Mouse (Mus musculus) spleen, adult 2 months (tissue): Measurements from ENCODE around the gene Cptp. TPM values are rescaled to one million over a fixed set of nuclear protein-coding genes. Genes with fewer than 3 reads are reported as not detected.
A peak's percentile ranks its signal among the peaks of the same experiment; 100 is the strongest.

Experiments
- DNase-seq, 2 experiments: peaks; one replicate each; pipeline versions ENCODE4 v3.0.0 to v3.0.0-alpha.2; 2012 to 2021; ENCODE audit warnings: low spot score in 2 of 2, low read depth in 1 of 2
- H3K27ac ChIP-seq: fragments of 200-500 bp; 2 replicates; pipeline ENCODE4 v1.5.1; 2012; ENCODE audit warnings: low read length, inconsistent platforms; ENCODE audit not compliant: insufficient read depth
- H3K27me3 ChIP-seq: fragments of 200-500 bp; 2 replicates; pipeline ENCODE4 v1.6.1; 2012; ENCODE audit warnings: mild to moderate bottlenecking, moderate library complexity, low read length, inconsistent platforms; ENCODE audit not compliant: control insufficient read depth, insufficient read depth
- H3K36me3 ChIP-seq: fragments of 200-500 bp; 2 replicates; pipeline ENCODE4 v1.6.1; 2012; ENCODE audit warnings: mild to moderate bottlenecking, low read length, inconsistent platforms; ENCODE audit not compliant: control insufficient read depth, insufficient read depth
- H3K4me1 ChIP-seq: fragments of 200-500 bp; 2 replicates; pipeline ENCODE4 v1.6.1; 2011; ENCODE audit warnings: inconsistent platforms; ENCODE audit not compliant: control insufficient read depth, insufficient read depth, insufficient read length
- H3K4me3 ChIP-seq: fragments of 200-500 bp; 2 replicates; pipeline ENCODE4 v1.5.1; 2011; ENCODE audit warnings: mild to moderate bottlenecking, inconsistent platforms; ENCODE audit not compliant: insufficient read depth, insufficient read length; ENCODE audit errors: extremely low read depth
- CTCF ChIP-seq: fragments of 200-500 bp; IDR thresholded peaks from 2 replicates; pipeline ENCODE4 v1.5.1; 2011; ENCODE audit warnings: mild to moderate bottlenecking, inconsistent platforms; ENCODE audit not compliant: insufficient read depth, insufficient read length, insufficient replicate concordance; ENCODE audit errors: extremely low read depth
- POLR2A ChIP-seq: fragments of 200-500 bp; IDR thresholded peaks from 2 replicates; pipeline ENCODE4 v1.6.1; 2011; ENCODE audit warnings: low read depth, low read length, inconsistent platforms
- WGBS: fragments of 180-500 bp; shearing (Covaris S2); methylation state at CpG from one replicate; pipeline ENCODE4 v1.1.7; 2018; 5-methylcytosine and 5-hydroxymethylcytosine counted together
- polyA plus RNA-seq: library from polyadenylated mRNA; depleted of rRNA; stranded (reverse); fragments of >200 nt; gene quantifications from 2 replicates; pipeline ENCODE4 v1.2.3, GENCODE M21; 2012

Cptp gene
- polyA plus RNA-seq, 1 experiment = 18.9 TPM

- no peaks in the 10 kb centered on the region for H3K27me3 ChIP-seq
- TF ChIP-seq POLR2A (no peak), CTCF (no peak)
- H3K27ac ChIP-seq = no peak overlapping the region
- H3K4me1 ChIP-seq = peaks cover 16% of the 10 kb centered on the region; the same call in 1 of the 2 replicates
- no peak for DNase-seq
- no peak overlapping the region for H3K4me3 ChIP-seq
- H3K36me3 ChIP-seq = peaks cover 12% of the 10 kb centered on the region
- WGBS = 95% methylated on average over 3 of the region's 3 CpGs
Observed at GRCm38 (mm10) chr4:155851368-155851767, 17.9 kb downstream of the Cptp start.

DNA sequence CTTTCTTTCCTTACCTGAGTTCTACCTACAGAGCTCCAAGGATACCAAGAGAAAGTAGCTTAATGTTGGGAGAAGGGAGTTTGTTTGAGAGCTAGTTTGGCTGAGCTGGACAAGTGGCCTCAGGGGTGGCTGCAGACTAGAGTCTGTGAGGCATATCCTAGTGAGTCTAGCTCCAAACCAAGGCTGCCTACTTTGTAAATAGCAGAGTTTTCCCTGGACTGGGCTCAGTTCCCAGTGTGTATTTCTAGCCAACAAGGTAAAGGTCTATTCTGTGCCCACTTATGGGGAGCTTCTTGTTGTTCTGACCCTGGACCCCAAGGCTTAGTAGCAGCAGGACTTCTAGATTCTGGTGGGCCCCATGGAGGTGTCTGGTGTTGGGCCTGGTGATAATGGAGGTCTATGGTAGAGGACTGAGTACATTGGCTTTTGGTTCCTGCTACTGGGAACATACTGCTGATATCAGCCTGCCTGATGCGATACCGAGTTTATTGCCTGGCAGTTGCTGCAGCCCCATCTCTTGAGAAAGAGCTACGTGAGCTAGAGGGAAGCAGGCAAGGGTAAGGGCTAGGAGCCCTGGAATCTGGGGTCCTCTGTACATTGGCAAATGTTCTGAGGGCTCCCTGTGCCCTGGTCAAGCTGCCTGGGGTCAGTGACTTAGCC lies 19.3 kb downstream of the Cptp start:
- H3K4me1 ChIP-seq = peaks cover 16% of the 10 kb centered on the region; the same call in 1 of the 2 replicates
- TF ChIP-seq CTCF (no peak), POLR2A (no peak)
- no peak overlapping the region for H3K27ac ChIP-seq
- no peak for DNase-seq
- peaks cover 3% of the 10 kb centered on the region for H3K36me3 ChIP-seq
- H3K4me3 ChIP-seq = no peak overlapping the region
- 89% methylated on average over 3 of the region's 3 CpGs for WGBS
- H3K27me3 ChIP-seq = no peaks in the 10 kb centered on the region

GRCm38 (mm10) chr4:155849391-155849790 lies 19.8 kb downstream of the Cptp start:
- 75% methylated on average over 2 of the region's 2 CpGs for WGBS
- DNase-seq = no peak
- no peak overlapping the region for H3K27ac ChIP-seq
- TF ChIP-seq CTCF = no peak
- TF ChIP-seq POLR2A = no peak
- H3K27me3 ChIP-seq = no peaks in the 10 kb centered on the region
- no peaks in the 10 kb centered on the region; the same call in 1 of the 2 replicates for H3K36me3 ChIP-seq
- H3K4me1 ChIP-seq = peaks cover 16% of the 10 kb centered on the region; the same call in 1 of the 2 replicates
- no peak overlapping the region for H3K4me3 ChIP-seq

- peaks cover 16% of the 10 kb centered on the region; the same call in 1 of the 2 replicates for H3K4me1 ChIP-seq
- TF ChIP-seq POLR2A (no peak), CTCF (no peak)
- H3K36me3 ChIP-seq = no peaks in the 10 kb centered on the region
- no peak overlapping the region for H3K27ac ChIP-seq
- H3K4me3 ChIP-seq = peak overlapping the region; percentile 75; the same call in 1 of the 2 replicates
- no peaks in the 10 kb centered on the region for H3K27me3 ChIP-seq
- DNase-seq = no peak
- 79% methylated on average over 7 of the region's 7 CpGs for WGBS
Observed at GRCm38 (mm10) chr4:155848434-155849095, 20.7 kb downstream of the Cptp start.

DNA sequence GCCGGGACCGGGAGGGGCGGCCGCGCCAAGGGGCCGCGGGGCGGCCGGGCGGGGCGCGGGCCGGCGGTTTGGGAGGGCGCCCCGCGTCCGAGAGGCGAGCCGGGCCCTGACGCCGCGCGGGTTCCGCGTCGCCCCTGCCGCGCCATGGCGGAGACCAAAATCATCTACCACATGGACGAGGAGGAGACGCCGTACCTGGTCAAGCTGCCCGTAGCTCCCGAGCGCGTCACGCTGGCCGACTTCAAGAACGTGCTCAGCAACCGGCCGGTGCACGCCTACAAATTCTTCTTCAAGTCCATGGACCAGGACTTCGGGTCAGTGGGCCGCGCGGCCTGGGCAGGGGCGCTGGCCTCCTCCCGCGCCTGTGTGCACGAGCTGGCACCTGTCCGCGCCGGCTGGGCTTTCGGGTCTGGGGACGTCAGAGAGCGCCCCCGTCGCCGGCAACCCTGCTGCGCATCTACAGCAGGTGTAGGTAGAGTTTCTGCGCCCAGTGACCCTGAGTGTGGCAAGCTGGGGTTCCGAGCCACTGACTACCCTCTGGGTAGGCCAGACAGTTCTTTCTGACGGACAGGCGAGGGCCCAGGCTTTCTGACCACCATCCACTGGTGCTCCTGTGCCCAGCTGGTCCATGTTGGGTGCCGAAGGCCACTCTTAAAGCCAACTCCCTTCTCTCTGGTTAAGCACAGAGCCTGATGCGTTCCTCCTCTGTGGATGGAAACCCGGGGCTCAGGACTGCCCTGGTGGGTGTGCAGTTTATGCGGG lies 21.5 kb downstream of the Cptp start:
- WGBS = 3% methylated on average over 65 of the region's 69 CpGs
- Histone ChIP-seq H3K4me3 (peak overlapping the region; percentile 75), H3K27ac (no peak overlapping the region; the same call in 1 of the 2 replicates), H3K27me3 (no peaks in the 10 kb centered on the region), H3K4me1 (peaks cover 16% of the 10 kb centered on the region; the same call in 1 of the 2 replicates), H3K36me3 (no peaks in the 10 kb centered on the region)
- peak in 1 of 2 experiments; percentile 37 for DNase-seq
- TF ChIP-seq CTCF = no peak
- no peak for TF ChIP-seq POLR2A

GRCm38 (mm10) chr4:155846871-155847578 lies 22.2 kb downstream of the Cptp start, which contains the start of gene Dvl1:
Gene Dvl1 (plus strand): TSS chr4:155847402.
- no peaks in the 10 kb centered on the region for H3K27me3 ChIP-seq
- H3K4me3 ChIP-seq = peak within 1 kb of the TSS; percentile 75
- TF ChIP-seq CTCF (peak; percentile 40; the same call in 1 of the 2 replicates), POLR2A (peak; percentile 49; the same call in 1 of the 2 replicates)
- H3K27ac ChIP-seq = peak within 1 kb of the TSS; percentile 61
- 3% methylated on average over 64 of the region's 65 CpGs for WGBS
- no peaks in the 10 kb centered on the region for H3K36me3 ChIP-seq
- H3K4me1 ChIP-seq = peaks cover 16% of the 10 kb centered on the region; the same call in 1 of the 2 replicates
- DNase-seq = peak; percentile 71 to 92
